Mouse (Mus musculus): ENCODE data around the gene Stx18. TPM values are rescaled to one million over a fixed set of nuclear protein-coding genes. Genes with fewer than 3 reads are reported as not detected.

The Stx18 gene
- total and polyA plus RNA-seq, 3 experiments = 26.3 to 35.8 (median 29.4) TPM

GRCm38 (mm10) chr5:38090111-38090510 is 51.6 kb downstream of the Stx18 start:
- DNase-seq (ENCODE audit: extremely low read depth) = no peak
- Histone ChIP-seq H3K4me2 (ENCODE audit: insufficient read depth, low read depth, poor library complexity, severe bottlenecking) (no peak overlapping the region), H3K9ac (ENCODE audit: insufficient read depth, low read depth) (no peak overlapping the region), H3K4me3 (replicated peaks in 1 of 3; ENCODE audit: low read depth in 2 of 3, low read length in 2 of 3, poor library complexity in 1 of 3) (no peak overlapping the region), H3K9me3 (replicated peaks; ENCODE audit: low read length) (no peaks in the 10 kb centered on the region), H3K27ac (ENCODE audit: insufficient read depth, low read depth) (no peak overlapping the region), H3K27me3 (replicated peaks) (no peaks in the 10 kb centered on the region), H3K79me2 (replicated peaks; ENCODE audit: control insufficient read depth, extremely low read depth, insufficient read depth, poor library complexity, severe bottlenecking) (no peaks in the 10 kb centered on the region), H3K4me1 (ENCODE audit: control insufficient read depth in 1 of 2, insufficient read depth in 2 of 2) (no peaks in the 10 kb centered on the region), H3K36me3 (replicated peaks in 1 of 2; ENCODE audit: control insufficient read depth in 1 of 2, insufficient read depth in 1 of 2, low read length in 1 of 2) (peaks cover 0 to 18% of the 10 kb centered on the region in 2 experiments)
- in situ Hi-C loops (cut with MboI; ENCODE audit: low pct_ligation_motif_present, low pct_unique_long_range_greater_than_20kb, low sequenced_read_pairs) = loop anchor here (25.0 kb wide), 1 partner anchor 178 kb away; no protein-coding TSS in a partner anchor
- dilution Hi-C loops (cut with MboI; ENCODE audit: extremely low pct_ligation_motif_present, extremely low pct_unique_long_range_greater_than_20kb, low sequenced_read_pairs) = no loop called here
- no peak for TF ChIP-seq CTCF (conservative IDR thresholded peaks at IDR 0.05 in 1 of 2, IDR thresholded peaks at IDR 0.05 in 1 of 2; ENCODE audit: low read depth in 2 of 2, low read length in 2 of 2)
- TF ChIP-seq SMC3 (IDR thresholded peaks at IDR 0.05; ENCODE audit: low read depth, low read length) = no peak
- no peak for TF ChIP-seq ZNF384 (IDR thresholded peaks at IDR 0.05; ENCODE audit: low read depth, low read length)
- TF ChIP-seq NELFE (IDR thresholded peaks at IDR 0.05; ENCODE audit: low read depth, low read length) = no peak
- TF ChIP-seq POLR2A (IDR thresholded peaks at IDR 0.05; ENCODE audit: low read depth, low read length) = no peak
- no peak for TF ChIP-seq TCF12 (IDR thresholded peaks at IDR 0.05; ENCODE audit: low read depth, low read length)
- TF ChIP-seq E2F4 (IDR thresholded peaks at IDR 0.05; ENCODE audit: insufficient replicate concordance, low read depth, low read length) = no peak

DNA sequence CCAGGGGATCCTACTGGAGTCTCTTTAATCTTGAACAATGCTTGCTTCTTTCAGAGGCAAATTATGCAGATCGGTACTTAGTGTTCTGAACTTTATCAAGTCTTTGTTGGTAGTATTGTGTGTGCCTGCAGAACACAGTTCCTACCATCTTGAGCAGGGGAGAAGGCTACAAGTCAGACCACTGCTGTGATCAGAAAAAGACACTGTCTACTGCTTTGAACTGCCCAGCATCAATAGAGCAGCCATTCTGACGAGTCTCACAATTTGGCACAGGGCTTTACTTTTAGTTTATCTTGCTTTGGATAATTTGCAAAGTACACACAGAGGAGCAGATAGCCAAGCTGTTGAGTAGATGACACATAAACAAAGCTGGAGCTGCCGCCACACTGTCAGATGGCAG is 52.0 kb downstream of the Stx18 start:
- no peak overlapping the region for H3K4me3 ChIP-seq (replicated peaks in 1 of 3; ENCODE audit: low read depth in 2 of 3, low read length in 2 of 3, poor library complexity in 1 of 3)
- no peaks in the 10 kb centered on the region for H3K27me3 ChIP-seq (replicated peaks)
- no peak overlapping the region for H3K27ac ChIP-seq (ENCODE audit: insufficient read depth, low read depth)
- H3K36me3 ChIP-seq (replicated peaks in 1 of 2; ENCODE audit: control insufficient read depth in 1 of 2, insufficient read depth in 1 of 2, low read length in 1 of 2) = peaks cover 0 to 20% of the 10 kb centered on the region in 2 experiments
- H3K4me1 ChIP-seq (ENCODE audit: control insufficient read depth in 1 of 2, insufficient read depth in 2 of 2) = no peaks in the 10 kb centered on the region
- in situ Hi-C loops (cut with MboI; ENCODE audit: low pct_ligation_motif_present, low pct_unique_long_range_greater_than_20kb, low sequenced_read_pairs) = loop anchor here (25.0 kb wide), 1 partner anchor 178 kb away; no protein-coding TSS in a partner anchor
- dilution Hi-C loops (cut with MboI; ENCODE audit: extremely low pct_ligation_motif_present, extremely low pct_unique_long_range_greater_than_20kb, low sequenced_read_pairs) = no loop called here
- no peak overlapping the region for H3K9ac ChIP-seq (ENCODE audit: insufficient read depth, low read depth)
- no peak for DNase-seq (ENCODE audit: extremely low read depth)
- TF ChIP-seq ETS1 (conservative IDR thresholded peaks at IDR 0.05; ENCODE audit: low read depth, low read length) = no peak
- TF ChIP-seq UBTF (IDR thresholded peaks at IDR 0.05; ENCODE audit: low read depth, low read length) = no peak
- TF ChIP-seq NRF1 (IDR thresholded peaks at IDR 0.05; ENCODE audit: low read depth, low read length) = no peak
- TF ChIP-seq ZNF384 (IDR thresholded peaks at IDR 0.05; ENCODE audit: low read depth, low read length) = no peak
- no peak for TF ChIP-seq CTCF (conservative IDR thresholded peaks at IDR 0.05 in 1 of 2, IDR thresholded peaks at IDR 0.05 in 1 of 2; ENCODE audit: low read depth in 2 of 2, low read length in 2 of 2)
- TF ChIP-seq EP300 (IDR thresholded peaks at IDR 0.05; ENCODE audit: low read length) = no peak
- TF ChIP-seq TBP (conservative IDR thresholded peaks at IDR 0.05; ENCODE audit: low read depth, low read length) = no peak
- TF ChIP-seq MEF2A (IDR thresholded peaks at IDR 0.05; ENCODE audit: borderline replicate concordance, low read depth, low read length) = no peak
- no peak for TF ChIP-seq RAD21 (IDR thresholded peaks at IDR 0.05; ENCODE audit: low read depth, low read length)
- no peak for TF ChIP-seq E2F4 (IDR thresholded peaks at IDR 0.05; ENCODE audit: insufficient replicate concordance, low read depth, low read length)
- TF ChIP-seq MAZ (IDR thresholded peaks at IDR 0.05; ENCODE audit: low read depth, low read length) = no peak
- no peak for TF ChIP-seq MAX (IDR thresholded peaks at IDR 0.05; ENCODE audit: low read length)
- no peak for TF ChIP-seq HCFC1 (IDR thresholded peaks at IDR 0.05; ENCODE audit: low read depth, low read length)
- no peak for TF ChIP-seq RCOR1 (conservative IDR thresholded peaks at IDR 0.05; ENCODE audit: low read depth, low read length)
- TF ChIP-seq MYC (IDR thresholded peaks at IDR 0.05; ENCODE audit: low read depth, low read length) = no peak
- H3K4me2 ChIP-seq (ENCODE audit: insufficient read depth, low read depth, poor library complexity, severe bottlenecking) = no peak overlapping the region
- no peaks in the 10 kb centered on the region for H3K79me2 ChIP-seq (replicated peaks; ENCODE audit: control insufficient read depth, extremely low read depth, insufficient read depth, poor library complexity, severe bottlenecking)
- H3K9me3 ChIP-seq (replicated peaks; ENCODE audit: low read length) = no peaks in the 10 kb centered on the region

Measured in CH12.LX (cell line).